Mouse (Mus musculus): ENCODE measurements around the gene Igf2bp1.

GRCm38 (mm10) chr11:95958251-95958650 is 47.5 kb downstream of the Igf2bp1 start:
- TF ChIP-seq CTCF (conservative IDR thresholded peaks at IDR 0.05; ENCODE audit: low read length) (no peak), NANOG (IDR thresholded peaks at IDR 0.05; ENCODE audit: borderline replicate concordance, low read length) (no peak), POU5F1 (IDR thresholded peaks at IDR 0.05; ENCODE audit: borderline replicate concordance, low read length) (no peak)

Measured in E14TG2a.4 (cell line).